Mouse (Mus musculus) heart, embryonic 13.5 days (tissue): Measurements from ENCODE around the gene Gm21783. TPM values are rescaled to one million over a fixed set of nuclear protein-coding genes. Genes with fewer than 3 reads are reported as not detected.
"Not testable (repeated sequence)": the region's sequence is repeated elsewhere in the genome, so short reads cannot be mapped to it uniquely, and the experiment has no call there.

Experiments
- ATAC-seq: fragments of 200-750 bp; cut with Nextera tagmentation; 2 replicates; pipeline ENCODE4 v1.8.0; 2017; ENCODE audit warnings: moderate TSS enrichment; ENCODE audit not compliant: insufficient number of reproducible peaks, low FRiP score, low TSS enrichment; ENCODE audit errors: extremely low read depth
- H3K27ac ChIP-seq: fragments of 300-500 bp; sonication (generic); replicated peaks from 2 replicates; pipeline ENCODE4 v1.5.1; 2015; ENCODE audit warnings: moderate library complexity, mild to moderate bottlenecking, inconsistent platforms
- H3K27me3 ChIP-seq: fragments of 300-500 bp; sonication (generic); replicated peaks from 2 replicates; pipeline ENCODE4 v1.6.1; 2015; ENCODE audit warnings: mild to moderate bottlenecking, inconsistent platforms
- H3K36me3 ChIP-seq: fragments of 300-500 bp; sonication (generic); 2 replicates; pipeline ENCODE4 v1.6.1; 2015; ENCODE audit warnings: mild to moderate bottlenecking, inconsistent platforms
- H3K4me1 ChIP-seq: fragments of 300-500 bp; sonication (generic); 2 replicates; pipeline ENCODE4 v1.6.1; 2015; ENCODE audit warnings: inconsistent platforms
- H3K4me2 ChIP-seq: fragments of 300-500 bp; sonication (generic); 2 replicates; pipeline ENCODE4 v1.6.1; 2015; ENCODE audit warnings: inconsistent platforms, mild to moderate bottlenecking, moderate library complexity
- H3K4me3 ChIP-seq: fragments of 300-500 bp; sonication (generic); 2 replicates; pipeline ENCODE4 v1.5.1; 2015; ENCODE audit warnings: moderate library complexity, mild to moderate bottlenecking, inconsistent platforms
- H3K9ac ChIP-seq: fragments of 300-500 bp; sonication (generic); 2 replicates; pipeline ENCODE4 v1.6.1; 2015; ENCODE audit warnings: inconsistent platforms, mild to moderate bottlenecking, moderate library complexity
- H3K9me3 ChIP-seq: fragments of 300-500 bp; sonication (generic); 2 replicates; pipeline ENCODE4 v1.6.1; 2016; ENCODE audit warnings: inconsistent platforms
- WGBS: fragments of 180-500 bp; shearing (Covaris S2); methylation state at CpG from one replicate; pipeline ENCODE4 v1.1.7; 2015; ENCODE audit warnings: mixed read lengths; 5-methylcytosine and 5-hydroxymethylcytosine counted together
- polyA plus RNA-seq: library from polyadenylated mRNA; unstranded; fragments of >200 nt; fragmentation: Nextera tagmentation; extraction: Ambion mirVana; gene quantifications from 2 replicates; pipeline ENCODE4 v1.2.1, GENCODE M21; 2015

Gm21783 gene
- polyA plus RNA-seq: not detected in 2 replicates

DNA sequence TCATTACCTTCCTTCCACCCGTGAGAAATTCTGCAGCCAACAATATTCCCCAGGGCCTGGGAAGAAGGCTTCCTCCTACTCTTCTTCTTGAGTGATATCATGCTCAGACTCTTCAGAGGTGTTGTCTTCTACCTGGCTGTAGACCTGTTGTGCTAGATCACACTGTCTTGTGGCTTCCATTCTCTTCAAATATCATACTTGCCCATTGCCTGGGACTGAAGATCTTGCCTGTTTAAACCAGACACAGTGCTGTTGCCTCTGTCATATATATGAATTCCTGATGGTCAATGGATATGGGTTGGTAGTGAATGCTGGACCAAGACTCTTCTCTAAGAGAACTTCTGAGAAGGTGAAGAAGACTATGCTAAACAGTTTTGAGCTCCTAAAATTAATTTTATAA is at the start of gene Gm21783:
TSS of gene Gm21783 (minus strand) at position 101 of the 400 bp plus-strand sequence.
- H3K9me3 ChIP-seq, H3K4me2 ChIP-seq, H3K36me3 ChIP-seq, H3K9ac ChIP-seq, H3K27me3 ChIP-seq, H3K4me3 ChIP-seq, H3K27ac ChIP-seq, H3K4me1 ChIP-seq, ATAC-seq: not testable (repeated sequence)
- WGBS: no CpG with 5 or more reads among the region's 1 CpGs
